Mouse (Mus musculus) forebrain, embryonic 16.5 days (tissue): ENCODE measurements around the gene Twist2. TPM values are rescaled to one million over a fixed set of nuclear protein-coding genes. Genes with fewer than 3 reads are reported as not detected.

Experiments used
- ATAC-seq: fragments of 200-750 bp; cut with Nextera tagmentation; 2 replicates; pipeline ENCODE4 v1.8.0; 2017; ENCODE audit warnings: mild to moderate bottlenecking, moderate library complexity
- H3K27ac ChIP-seq: fragments of 300-500 bp; sonication (generic); 2 replicates; pipeline ENCODE4 v1.5.1; 2014; ENCODE audit warnings: low read length, control low read depth
- H3K27me3 ChIP-seq: fragments of 300-500 bp; sonication (generic); replicated peaks from 2 replicates; pipeline ENCODE4 v1.6.1; 2014; ENCODE audit warnings: low read length; ENCODE audit not compliant: control insufficient read depth, insufficient read depth
- H3K36me3 ChIP-seq: fragments of 300-500 bp; sonication (generic); 2 replicates; pipeline ENCODE4 v1.6.1; 2014; ENCODE audit not compliant: control insufficient read depth, insufficient read depth
- H3K4me1 ChIP-seq: fragments of 300-500 bp; sonication (generic); replicated peaks from 2 replicates; pipeline ENCODE4 v1.6.1; 2014; ENCODE audit warnings: low read length; ENCODE audit not compliant: control insufficient read depth, insufficient read depth
- H3K4me2 ChIP-seq: fragments of 300-500 bp; sonication (generic); 2 replicates; pipeline ENCODE4 v1.6.1; 2014; ENCODE audit warnings: mild to moderate bottlenecking, low read length, control low read depth
- H3K4me3 ChIP-seq: fragments of 300-500 bp; sonication (generic); replicated peaks from 2 replicates; pipeline ENCODE4 v1.5.1; 2014; ENCODE audit warnings: mild to moderate bottlenecking, low read length, control low read depth
- H3K9ac ChIP-seq: fragments of 300-500 bp; sonication (generic); replicated peaks from 2 replicates; pipeline ENCODE4 v1.6.1; 2014; ENCODE audit warnings: low read depth, low read length, control low read depth
- H3K9me3 ChIP-seq: fragments of 300-500 bp; sonication (generic); 2 replicates; pipeline ENCODE4 v1.6.1; 2016; ENCODE audit warnings: low read length; ENCODE audit not compliant: control insufficient read depth
- WGBS: fragments of 180-500 bp; shearing (Covaris S2); extraction: QIAGEN DNeasy Blood & Tissue Kit; methylation state at CpG from one replicate; pipeline ENCODE4 v1.1.7; 2014; 5-methylcytosine and 5-hydroxymethylcytosine counted together
- polyA plus RNA-seq: library from polyadenylated mRNA; unstranded; fragments of >200 nt; fragmentation: Nextera tagmentation; extraction: Ambion mirVana; gene quantifications from 2 replicates; pipeline ENCODE4 v1.2.1, GENCODE M21; 2015

The Twist2 gene
- polyA plus RNA-seq, 1 experiment from 2014 or later = 0.52 TPM

- Histone ChIP-seq H3K9ac (no peak overlapping the region), H3K27ac (no peak overlapping the region), H3K36me3 (no peaks in the 10 kb centered on the region), H3K9me3 (no peaks in the 10 kb centered on the region), H3K4me2 (no peak overlapping the region), H3K27me3 (no peaks in the 10 kb centered on the region), H3K4me1 (peaks cover 3% of the 10 kb centered on the region; the same call in 1 of the 2 replicates), H3K4me3 (no peak overlapping the region)
- WGBS = 57% methylated on average over 4 of the region's 4 CpGs
- no peak for ATAC-seq
Measured at GRCm38 (mm10) chr1:91825261-91825660, 24.0 kb downstream of the Twist2 start.

DNA sequence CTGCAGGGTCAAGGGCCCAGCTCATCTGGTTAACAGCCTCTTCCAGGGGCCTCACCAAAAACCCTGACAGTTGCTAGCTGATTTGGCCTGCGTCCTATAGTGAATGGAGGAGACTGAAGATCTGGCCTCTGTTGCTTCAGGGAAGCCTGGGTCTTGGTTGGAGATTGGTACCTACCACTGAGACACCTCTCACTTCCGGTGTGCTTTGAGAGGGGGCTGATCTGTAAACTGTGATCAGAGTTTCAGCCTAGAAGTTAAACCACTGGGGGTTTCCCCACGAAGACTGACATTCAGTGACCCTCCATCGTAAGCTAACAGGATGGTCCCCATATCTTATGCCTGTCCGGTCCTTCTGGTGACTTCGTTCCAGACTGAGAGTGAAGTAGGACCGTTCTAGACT, 30.7 kb downstream of the Twist2 start:
- H3K9me3 ChIP-seq = no peaks in the 10 kb centered on the region
- no peaks in the 10 kb centered on the region for H3K36me3 ChIP-seq
- no peak overlapping the region for H3K4me3 ChIP-seq
- WGBS = 90% methylated on average over 7 of the region's 7 CpGs
- H3K27ac ChIP-seq = no peak overlapping the region
- no peak overlapping the region for H3K9ac ChIP-seq
- no peak overlapping the region for H3K4me2 ChIP-seq
- H3K4me1 ChIP-seq = peaks cover 6% of the 10 kb centered on the region; the same call in 1 of the 2 replicates
- H3K27me3 ChIP-seq = 0 out of 2 replicates have a peak, but pooled peaks cover 2% of the 10 kb centered on the region
- no peak for ATAC-seq

DNA sequence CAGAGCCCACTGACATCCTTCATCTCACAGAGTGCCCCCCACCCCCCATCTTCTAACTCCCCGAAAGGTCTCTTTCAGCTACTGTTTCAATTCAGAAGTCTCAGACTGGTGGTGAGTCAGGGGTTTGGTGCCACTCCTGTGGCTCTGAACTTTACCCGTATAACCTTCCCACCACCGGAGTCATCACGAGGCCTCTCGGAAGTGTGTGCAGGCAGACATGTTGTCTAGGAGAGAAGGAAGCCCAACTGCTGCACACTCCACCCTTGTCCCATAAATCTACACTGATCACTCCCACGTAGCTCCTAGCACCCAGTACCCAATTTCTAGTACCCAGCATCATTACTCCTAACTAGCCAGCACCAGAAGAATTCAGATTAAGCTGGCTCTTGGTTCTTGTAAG, 38.3 kb downstream of the Twist2 start:
- no peak overlapping the region for H3K4me2 ChIP-seq
- H3K27me3 ChIP-seq = 0 out of 2 replicates have a peak, but pooled peaks cover 2% of the 10 kb centered on the region
- H3K27ac ChIP-seq = no peak overlapping the region
- no peak overlapping the region for H3K9ac ChIP-seq
- H3K36me3 ChIP-seq = no peaks in the 10 kb centered on the region
- H3K4me1 ChIP-seq = no peaks in the 10 kb centered on the region
- no peak overlapping the region for H3K4me3 ChIP-seq
- no peak for ATAC-seq
- 92% methylated on average over 6 of the region's 6 CpGs for WGBS
- no peaks in the 10 kb centered on the region for H3K9me3 ChIP-seq

DNA sequence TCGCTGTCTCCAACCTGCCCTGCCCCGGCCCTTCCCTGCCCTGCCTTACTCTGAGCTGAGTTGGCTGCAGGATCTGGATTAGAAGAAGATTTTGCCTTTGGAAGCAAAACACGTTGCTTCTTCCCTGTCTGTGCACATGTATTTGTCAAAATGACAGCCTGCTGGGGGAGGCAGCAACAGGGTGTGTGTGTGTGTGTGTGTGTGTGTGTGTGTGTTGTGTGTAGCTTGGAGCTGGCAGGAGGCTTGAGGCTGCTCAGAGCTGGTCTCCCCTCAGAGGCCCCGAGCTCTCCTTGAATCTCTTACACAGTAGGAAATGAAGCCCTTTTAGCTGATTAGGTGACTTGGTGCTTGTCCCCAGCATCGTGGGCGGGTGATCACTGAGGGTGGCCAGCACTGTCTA, 38.7 kb downstream of the Twist2 start:
- no peak for ATAC-seq
- Histone ChIP-seq H3K27ac (no peak overlapping the region), H3K9me3 (no peaks in the 10 kb centered on the region), H3K4me2 (no peak overlapping the region), H3K4me1 (no peaks in the 10 kb centered on the region), H3K9ac (no peak overlapping the region), H3K36me3 (no peaks in the 10 kb centered on the region), H3K4me3 (no peak overlapping the region), H3K27me3 (0 out of 2 replicates have a peak, but pooled peaks cover 2% of the 10 kb centered on the region)
- WGBS = 76% methylated on average over 6 of the region's 6 CpGs

DNA sequence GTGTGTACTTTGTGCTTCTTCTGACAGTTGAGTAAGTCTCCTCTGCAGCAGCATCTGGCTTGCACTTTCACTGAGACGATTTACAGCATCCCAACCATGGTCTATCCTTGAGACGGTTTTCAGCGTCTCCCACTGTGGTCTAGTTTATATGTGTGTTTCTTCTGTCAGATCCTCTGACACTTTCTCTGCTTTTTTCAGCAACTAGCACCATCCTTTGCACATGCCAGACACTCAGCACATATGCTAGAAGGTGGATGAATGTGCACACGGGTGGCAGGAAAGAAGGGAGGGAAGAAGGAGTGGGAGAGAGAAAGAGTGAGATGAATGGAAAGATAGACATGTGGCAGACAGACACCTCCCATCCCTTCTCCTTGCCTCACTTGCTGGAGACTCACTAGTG, 43.0 kb downstream of the Twist2 start:
- ATAC-seq = no peak

DNA sequence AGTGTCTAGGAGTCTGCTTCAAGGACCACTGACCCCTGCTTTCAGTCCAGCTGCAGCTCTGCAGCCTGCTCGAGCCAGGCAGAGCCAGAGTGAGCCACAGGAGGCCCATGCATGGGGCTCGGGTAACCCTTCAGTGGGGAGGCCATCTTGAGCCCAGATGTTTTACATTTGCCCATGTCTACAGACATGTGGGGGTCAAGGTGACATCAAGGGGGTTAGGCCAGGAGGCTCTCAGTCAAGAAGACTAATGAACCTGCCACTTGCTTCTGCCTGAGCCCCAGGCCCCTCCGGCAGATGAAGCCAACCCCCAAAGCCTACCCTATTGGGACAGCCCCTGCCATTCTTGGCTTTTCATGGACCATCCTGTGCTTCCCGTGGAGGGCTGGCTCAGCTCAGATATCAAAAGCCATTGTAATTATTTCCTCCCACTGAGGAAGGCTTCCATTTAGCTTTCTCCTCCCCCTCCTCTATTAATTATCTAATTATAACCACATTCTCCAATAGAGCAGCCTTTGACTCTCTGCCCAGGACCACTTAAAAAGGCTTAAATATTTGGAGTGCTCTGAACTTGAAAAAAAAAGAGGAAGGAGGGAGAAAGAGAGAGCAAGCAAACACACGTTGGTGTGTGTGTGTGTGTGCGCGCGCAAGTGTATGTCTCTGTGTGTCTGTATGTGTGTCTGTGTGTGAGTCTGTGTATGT, 43.6 kb downstream of the Twist2 start:
- H3K9ac ChIP-seq = no peak overlapping the region
- H3K27ac ChIP-seq = no peak overlapping the region
- H3K9me3 ChIP-seq = no peaks in the 10 kb centered on the region
- no peak overlapping the region for H3K4me3 ChIP-seq
- H3K4me1 ChIP-seq = 0 out of 2 replicates have a peak, but pooled peaks cover 4% of the 10 kb centered on the region
- no peaks in the 10 kb centered on the region for H3K27me3 ChIP-seq
- WGBS = 35% methylated on average over 8 of the region's 8 CpGs
- H3K36me3 ChIP-seq = no peaks in the 10 kb centered on the region
- no peak overlapping the region for H3K4me2 ChIP-seq
- no peak for ATAC-seq

More for the DNA sequence above, 43.0 kb downstream of the Twist2 start:
- Histone ChIP-seq H3K36me3 (no peaks in the 10 kb centered on the region), H3K4me1 (0 out of 2 replicates have a peak, but pooled peaks cover 4% of the 10 kb centered on the region), H3K4me2 (no peak overlapping the region), H3K27ac (no peak overlapping the region), H3K4me3 (no peak overlapping the region), H3K9me3 (no peaks in the 10 kb centered on the region), H3K27me3 (no peaks in the 10 kb centered on the region), H3K9ac (no peak overlapping the region)
- 81% methylated on average over 4 of the region's 4 CpGs for WGBS

DNA sequence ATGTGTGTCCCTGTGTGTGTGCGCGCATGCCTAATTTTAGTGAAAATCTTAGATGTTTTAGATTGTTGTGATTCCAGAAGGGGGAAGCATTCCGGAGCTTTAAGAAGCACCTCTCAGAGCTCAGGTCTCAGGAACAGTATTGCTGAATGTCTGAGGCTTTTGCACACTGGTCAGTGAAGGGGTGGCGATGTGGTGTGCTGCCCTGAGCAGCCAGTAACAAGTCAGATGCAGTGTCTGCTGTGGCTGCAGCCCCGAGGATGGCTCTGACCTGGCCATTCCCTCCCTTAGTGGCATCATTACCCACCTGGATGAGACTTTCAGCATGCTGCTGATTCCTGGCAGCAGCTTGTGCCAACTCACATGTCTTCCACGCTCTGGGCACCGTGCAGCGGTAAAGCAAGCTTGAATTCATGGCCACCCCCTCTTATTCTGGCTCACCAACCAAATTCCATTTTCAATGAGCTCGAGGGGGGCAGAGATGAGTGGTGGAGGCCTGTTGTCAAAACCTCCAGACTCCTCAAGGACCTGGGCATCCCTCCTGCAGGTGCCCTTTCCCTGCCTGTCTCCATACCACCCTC, 44.2 kb downstream of the Twist2 start:
- no peak for ATAC-seq
- WGBS = 68% methylated on average over 9 of the region's 9 CpGs
- Histone ChIP-seq H3K9me3 (no peaks in the 10 kb centered on the region), H3K4me2 (no peak overlapping the region), H3K4me3 (no peak overlapping the region), H3K36me3 (no peaks in the 10 kb centered on the region), H3K27ac (no peak overlapping the region), H3K4me1 (0 out of 2 replicates have a peak, but pooled peaks cover 4% of the 10 kb centered on the region), H3K27me3 (no peaks in the 10 kb centered on the region), H3K9ac (no peak overlapping the region)

DNA sequence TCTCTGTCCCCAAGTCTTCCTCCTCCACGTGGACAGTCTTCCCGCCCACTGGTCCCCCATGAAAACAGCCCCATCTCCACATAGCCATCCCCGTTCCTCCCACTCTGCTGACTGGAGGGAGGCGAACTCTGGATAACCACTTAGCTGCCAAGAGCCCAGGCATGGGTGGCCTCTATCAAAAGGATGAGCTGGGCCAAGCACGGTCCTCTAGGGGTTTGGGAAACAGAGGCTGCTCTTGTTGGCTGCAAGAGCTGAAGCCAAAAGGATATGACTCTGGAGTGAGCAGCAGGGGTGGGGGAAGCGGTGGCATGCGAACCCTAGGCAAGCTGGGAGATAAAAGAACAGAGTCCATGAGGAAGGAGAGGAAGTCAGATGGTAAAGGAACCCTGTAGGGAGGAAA, 50.0 kb downstream of the Twist2 start:
- no peak overlapping the region for H3K9ac ChIP-seq
- no peak overlapping the region for H3K4me3 ChIP-seq
- no peak for ATAC-seq
- no peaks in the 10 kb centered on the region for H3K4me1 ChIP-seq
- no peaks in the 10 kb centered on the region for H3K9me3 ChIP-seq
- H3K27ac ChIP-seq = no peak overlapping the region
- H3K27me3 ChIP-seq = no peaks in the 10 kb centered on the region
- H3K36me3 ChIP-seq = no peaks in the 10 kb centered on the region
- 89% methylated on average over 7 of the region's 7 CpGs for WGBS
- H3K4me2 ChIP-seq = no peak overlapping the region

DNA sequence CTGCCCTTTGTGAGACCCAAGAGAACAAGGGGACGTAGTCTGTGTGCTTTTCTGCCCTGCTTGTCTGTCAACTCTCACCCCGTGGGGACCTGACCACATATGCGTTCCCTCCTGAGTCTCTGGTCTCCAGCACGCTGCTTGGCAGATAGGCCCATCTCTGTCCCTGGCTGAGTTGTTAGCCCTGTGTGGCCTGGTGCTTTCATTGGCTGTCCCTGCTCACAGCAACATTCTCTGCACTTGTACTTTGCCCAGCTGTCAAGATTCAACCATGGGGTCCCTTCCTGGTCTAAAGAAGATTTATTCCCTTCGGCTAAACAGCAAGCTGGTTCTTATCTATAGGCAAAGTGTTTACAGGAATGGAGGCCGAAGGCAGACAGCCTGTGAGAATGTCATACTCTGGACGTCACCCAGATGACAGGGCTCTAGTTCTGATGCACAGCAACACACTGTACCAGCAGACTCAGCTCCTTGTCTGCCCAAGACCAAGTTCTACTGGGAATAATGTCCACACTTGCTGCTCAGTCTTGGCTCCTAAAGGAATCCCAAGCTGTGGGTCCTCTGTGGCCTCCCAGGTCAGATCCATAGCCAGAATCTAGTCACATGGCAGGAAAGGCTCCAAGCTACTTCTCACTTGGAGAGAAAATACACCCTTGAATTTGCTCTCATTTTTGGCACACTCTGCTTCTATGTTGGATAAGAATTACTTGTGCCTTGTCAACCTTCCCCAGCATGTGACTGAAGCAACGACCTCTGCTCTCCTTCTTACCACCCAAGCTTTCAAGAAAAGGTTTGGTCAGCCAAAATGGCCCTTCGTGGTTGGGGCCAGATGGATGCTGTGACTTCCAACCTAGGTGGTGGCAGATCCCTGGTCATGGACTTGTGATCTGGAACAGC, 55.8 kb downstream of the Twist2 start:
- no peak for ATAC-seq
- no peak overlapping the region for H3K9ac ChIP-seq
- H3K27me3 ChIP-seq = no peaks in the 10 kb centered on the region
- H3K4me1 ChIP-seq = no peaks in the 10 kb centered on the region
- H3K27ac ChIP-seq = no peak overlapping the region
- no peaks in the 10 kb centered on the region for H3K36me3 ChIP-seq
- WGBS = 82% methylated on average over 9 of the region's 9 CpGs
- H3K9me3 ChIP-seq = no peaks in the 10 kb centered on the region
- H3K4me3 ChIP-seq = no peak overlapping the region
- H3K4me2 ChIP-seq = no peak overlapping the region
